Mouse (Mus musculus) kidney, postnatal 4 days (tissue): ENCODE measurements at regions not wholly inside any gene's neighbourhood (a gene's known extent, or its start where the extent isn't known, plus 50 kb on each side); places are given as distances from the start of the nearest gene placed in this dataset.

Experiments
- DNase-seq, 2 experiments: peaks; one replicate each; pipeline ENCODE4 v3.0.0; 2021; ENCODE audit warnings: mixed read lengths in 2 of 2

DNA sequence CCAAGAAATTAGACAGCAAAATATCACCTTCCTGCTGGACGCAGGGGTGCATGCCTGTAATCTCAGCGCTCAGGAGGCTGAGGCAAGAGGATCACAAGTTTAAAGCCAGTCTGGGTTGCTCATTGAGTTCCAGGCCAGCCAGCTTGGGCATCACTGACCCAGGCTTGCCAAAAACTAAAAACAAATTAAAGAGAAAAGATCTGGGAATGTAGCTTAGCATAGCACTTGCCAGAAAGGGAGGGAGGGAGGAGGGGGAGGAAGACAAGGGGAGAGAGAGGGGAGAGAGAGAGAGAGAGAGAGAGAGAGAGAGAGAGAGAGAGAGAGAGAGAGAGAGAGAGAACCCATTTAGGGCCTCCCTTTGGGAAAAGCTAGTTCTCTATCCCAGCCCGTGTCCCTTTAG is 112.7 kb upstream of the Thy1 start:
- no peak for DNase-seq

DNA sequence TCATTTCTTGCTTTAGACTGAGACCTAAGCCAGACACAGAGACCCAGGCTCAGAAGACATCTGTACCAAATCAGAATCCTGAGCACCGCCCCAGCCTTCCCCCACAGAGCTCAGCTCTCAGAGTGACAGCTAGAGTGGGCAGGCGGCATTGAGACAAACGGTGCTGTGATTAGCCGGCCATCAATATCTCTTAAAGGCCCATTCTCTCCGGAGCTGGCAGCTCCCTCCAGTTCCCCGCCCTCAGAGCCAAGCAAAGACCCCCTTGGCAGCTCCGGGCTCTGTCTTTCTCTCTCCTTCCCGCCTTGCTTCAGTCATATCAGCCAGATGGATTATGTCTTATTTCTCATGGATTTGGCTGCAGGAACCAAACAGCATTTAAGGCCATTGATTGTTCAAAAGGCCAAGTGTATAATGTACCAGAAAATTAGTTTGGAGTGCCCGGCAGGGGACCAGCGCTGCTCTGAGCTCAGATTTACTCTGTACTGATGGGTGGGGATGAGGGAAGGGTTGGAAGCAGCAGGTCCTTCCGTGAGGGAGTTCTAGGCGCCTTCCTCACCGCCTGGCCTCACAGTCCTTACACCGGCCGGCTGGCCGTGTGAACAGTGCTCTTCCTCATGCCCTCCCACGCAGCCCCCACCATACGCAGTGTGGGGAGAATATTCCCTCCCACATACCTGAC is 109.0 kb upstream of the Thy1 start:
- no peak for DNase-seq

DNA sequence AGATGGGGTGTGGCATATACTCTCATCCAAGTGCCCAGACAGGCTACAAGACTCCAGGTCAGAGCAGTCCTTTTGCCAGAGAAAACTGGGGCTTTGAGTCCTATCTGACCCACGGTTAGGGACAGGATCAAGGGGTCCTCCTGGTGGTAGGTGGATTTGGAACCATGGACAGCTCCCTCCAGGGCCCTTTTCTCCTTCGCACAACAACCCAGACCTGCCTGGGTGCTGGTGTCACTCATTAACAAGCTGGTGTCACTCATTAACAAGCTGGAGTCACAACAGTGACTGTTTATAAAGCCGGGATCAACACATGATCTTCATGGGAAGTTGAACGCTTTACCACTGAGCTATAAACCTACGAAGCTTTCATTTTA is 108.5 kb upstream of the Thy1 start:
- DNase-seq: peak; percentile 82 to 88

DNA sequence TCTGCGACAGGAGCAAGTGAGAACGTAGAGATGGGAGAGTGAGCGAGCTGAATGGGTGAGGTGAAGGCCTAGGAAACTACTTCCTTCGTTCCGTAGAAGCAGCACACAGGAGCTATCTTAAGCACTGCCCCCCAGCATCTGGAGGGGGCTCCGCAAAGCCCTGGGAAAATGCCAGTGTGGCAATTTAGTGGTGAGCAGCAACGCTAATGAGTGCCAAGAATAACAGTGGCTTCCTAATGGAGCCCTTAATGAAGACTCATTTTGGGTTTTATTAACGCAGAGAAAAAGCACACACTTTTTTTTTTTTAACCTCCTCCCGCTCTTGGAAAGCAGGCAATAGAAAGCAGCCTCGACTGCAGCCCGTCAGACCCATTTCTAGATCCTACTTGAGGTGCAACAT is 103.8 kb upstream of the Thy1 start:
- no peak for DNase-seq

DNA sequence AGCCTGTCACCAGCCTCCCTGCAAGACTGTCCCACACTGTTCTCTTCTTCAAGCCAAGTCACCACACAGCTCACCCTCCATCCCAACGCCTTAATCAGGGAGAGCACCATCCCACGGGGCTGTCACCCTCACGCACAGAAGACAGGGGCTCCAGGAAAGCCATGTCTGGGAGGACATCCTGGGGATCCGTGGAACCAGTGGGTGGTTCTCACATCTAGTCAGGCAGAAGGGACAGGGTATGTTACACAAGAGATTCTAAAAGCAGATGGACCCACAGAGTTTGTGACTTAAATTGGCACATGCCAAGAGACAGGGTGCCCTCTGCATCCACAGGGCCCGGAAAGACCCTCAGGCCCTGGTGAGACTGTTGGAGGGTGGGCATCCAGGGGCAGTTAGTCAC is 101.0 kb upstream of the Thy1 start:
- no peak for DNase-seq

DNA sequence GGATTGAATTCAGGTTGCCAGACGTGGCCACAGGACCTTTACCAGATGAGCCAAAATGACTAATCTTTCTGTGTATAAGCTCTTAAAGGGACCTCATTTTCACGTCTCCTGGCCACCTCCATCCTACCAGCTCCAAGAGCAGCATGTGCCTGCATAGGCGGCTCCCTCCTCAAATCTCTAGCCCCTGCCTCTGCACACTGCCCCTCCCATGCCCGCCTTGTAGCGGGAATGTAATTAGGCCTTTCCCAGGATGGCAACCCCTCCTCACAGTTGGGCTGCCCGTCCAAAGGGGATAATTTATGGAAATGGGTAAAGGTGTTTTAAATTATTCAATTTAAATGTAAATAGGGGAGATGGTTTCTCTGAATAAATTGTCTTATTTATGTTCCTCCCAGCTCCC is 99.7 kb upstream of the Thy1 start:
- DNase-seq: no peak

DNA sequence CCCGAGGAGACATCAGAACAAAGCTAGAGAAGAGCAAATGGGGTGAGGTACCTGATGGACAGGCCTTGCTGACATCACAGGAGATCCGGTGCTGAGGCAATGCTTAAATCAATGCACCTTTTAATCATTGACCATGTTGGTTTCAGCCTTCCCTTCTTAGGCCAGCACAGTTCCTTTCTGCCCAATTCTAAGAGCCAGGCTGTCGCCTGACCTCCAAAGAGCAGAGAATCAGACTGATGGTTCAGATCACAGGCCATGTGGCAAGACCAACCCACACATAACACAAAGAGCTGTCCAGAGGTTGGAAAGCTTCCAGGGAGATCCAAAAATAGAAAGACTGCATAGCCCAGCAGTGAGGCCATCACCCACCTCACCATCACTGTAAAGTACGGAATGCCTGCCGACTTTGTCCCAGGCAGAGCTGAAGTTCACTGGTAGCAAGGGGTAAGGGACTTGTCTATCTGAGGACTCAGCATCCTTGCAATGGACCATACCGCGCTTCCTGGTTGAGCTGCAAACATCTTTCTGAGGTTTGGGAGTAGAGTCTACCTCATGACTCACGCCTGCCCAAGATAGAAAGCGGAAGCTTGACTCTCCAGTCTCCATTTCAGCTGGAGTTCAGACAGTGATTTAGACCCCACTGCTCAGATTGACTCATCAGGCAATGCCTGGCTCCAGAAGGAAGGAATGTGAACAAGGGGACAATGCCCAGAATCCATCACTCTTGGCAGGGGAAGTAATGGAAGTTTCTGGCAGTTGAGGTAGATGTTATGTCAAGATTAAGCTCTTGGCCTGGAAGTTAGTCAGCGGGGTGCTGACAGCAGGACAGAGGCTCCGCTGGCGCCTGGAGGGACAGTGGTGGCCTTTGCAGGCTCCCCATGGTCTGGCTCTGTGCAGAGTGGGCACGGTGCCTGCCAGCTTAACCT is 98.1 kb upstream of the Thy1 start:
- DNase-seq: no peak

DNA sequence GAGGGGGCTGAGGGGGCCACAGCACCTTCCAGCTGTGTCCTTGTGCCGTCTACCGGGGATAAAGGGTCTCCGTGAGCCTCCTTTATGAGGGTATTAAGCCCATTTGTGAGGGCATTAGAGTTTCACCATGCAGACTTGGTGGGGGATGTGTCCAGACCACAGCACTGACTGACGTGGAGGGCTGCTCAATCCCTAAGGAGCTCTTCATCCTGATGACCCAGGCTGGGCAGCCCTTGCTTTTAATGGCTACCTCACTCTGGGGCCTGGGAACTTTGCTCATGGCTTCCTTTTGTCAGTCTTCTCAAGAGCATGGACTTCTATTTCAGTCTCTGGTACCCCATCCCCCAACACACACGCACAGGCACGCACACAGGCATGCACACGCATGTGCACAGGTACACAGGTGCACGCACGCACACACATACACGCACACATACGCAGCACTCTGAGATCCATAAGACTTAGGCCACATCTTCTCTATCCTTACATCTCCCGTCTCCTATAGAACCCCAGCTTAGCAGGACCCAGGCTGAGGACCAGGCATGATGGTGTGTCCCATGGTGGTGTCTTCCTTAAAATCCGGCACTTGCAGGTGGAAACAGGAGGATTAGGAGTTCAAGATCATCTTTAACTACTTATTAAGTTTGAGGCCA is 97.1 kb upstream of the Thy1 start:
- DNase-seq: no peak

DNA sequence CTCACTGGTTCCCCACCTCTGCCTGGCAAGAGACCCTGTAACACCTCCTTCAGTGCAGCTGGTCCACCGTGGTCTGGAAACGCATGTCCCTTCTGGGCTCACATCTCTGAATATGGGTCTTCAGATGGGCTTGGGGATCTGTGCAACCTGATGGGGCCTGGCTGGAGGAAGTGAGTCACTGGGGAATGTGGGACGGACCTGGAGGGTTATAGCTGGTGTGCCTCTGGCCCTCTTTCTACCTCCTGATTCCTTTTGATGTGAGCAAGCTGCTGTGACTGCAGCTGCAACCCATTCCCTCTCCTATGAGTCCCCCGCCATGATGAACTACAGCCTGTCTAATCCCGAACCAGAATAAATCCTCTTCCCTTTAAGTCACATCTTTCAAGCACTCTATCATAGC is 96.1 kb upstream of the Thy1 start:
- DNase-seq: no peak

DNA sequence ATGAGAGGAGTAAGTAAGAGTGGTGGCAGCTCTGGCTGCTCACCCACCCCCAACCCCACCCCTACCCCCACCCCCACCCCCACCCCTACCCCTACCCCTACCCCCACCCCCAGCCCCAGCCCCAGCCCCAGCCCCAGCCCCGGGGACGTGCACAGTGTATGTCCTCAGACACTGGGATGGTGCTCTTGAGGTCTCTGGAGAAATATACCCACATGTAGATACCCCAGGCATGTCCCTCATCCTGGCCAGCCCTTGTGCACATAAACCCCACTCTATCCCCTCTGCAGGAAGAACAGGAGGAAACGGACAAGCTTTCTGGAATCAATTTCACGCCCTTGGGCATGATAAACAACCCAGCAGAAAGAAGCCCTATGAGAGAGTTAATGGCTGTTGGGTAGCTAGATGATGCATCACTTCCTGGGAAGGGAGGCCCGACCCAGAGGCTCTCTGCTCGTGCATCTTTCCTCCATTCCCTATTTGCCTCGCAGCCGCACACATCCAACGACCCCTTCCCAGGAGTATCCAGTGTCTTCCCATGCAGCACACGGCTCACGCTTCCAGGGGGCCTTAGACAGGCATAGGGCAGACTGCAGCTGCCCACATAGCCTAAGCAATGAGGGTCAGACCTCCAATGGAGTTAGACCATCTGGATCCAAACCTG is 95.6 kb upstream of the Thy1 start:
- no peak for DNase-seq

DNA sequence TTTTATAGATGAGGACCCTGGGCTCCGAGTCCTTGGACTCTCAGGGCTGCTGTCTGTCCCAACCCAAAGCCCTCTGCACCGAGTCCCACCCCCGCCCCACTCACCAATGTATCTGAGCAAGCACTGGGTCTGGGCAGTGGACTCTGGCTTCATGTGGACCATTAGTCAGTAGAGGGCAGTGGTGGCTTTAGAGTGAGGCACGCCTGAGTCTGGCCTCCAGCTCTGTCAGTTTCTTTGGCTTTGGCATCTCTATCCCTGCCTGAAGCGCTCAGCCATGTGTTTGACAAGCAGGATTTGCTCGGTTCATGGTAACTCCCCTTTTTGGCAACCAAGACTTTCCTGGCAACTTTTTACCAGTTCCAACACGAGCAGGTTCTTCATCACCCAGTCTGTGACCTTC is 90.1 kb upstream of the Thy1 start:
- DNase-seq: peak in 1 of 2 experiments; percentile 27

DNA sequence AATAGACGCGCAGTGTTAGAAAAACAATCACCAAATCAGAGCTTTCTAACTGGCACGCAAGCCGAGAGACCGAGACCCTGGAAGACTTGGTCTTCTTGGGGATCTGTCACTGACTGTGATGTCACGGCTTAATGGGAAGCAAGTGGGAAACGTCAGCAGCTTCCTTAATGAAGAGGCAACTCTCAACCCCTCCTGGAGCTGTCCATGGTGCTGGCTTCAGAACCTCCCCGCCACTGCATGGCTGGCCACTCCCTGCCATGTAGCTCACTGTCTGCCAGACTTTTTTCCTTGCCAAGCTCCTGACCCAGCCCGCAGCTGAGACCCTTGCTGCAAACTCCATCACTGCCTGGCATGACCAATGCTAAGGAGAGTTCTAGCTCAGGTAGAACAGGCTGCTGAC is 83.6 kb upstream of the Thy1 start:
- peak; percentile 88 for DNase-seq

DNA sequence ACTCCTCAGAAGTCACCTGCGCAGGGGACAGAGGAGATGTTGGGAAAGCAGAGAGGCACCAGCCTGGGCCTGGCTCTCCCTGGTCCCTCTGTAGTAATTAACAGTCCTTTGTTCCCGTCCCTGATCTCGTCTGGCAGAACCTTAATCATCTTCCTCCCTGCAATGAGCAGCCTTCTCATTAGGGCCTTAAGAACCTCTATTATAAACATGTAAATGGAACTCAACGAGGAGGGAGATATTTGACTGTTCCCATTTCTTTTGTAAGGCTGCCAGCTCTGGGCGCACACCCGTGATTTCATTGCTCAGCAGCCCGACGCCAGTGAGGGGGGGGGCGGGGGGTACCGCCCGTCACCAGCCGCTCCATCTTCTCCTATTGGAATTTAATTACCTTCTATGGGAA is 81.8 kb upstream of the Thy1 start:
- DNase-seq: no peak

DNA sequence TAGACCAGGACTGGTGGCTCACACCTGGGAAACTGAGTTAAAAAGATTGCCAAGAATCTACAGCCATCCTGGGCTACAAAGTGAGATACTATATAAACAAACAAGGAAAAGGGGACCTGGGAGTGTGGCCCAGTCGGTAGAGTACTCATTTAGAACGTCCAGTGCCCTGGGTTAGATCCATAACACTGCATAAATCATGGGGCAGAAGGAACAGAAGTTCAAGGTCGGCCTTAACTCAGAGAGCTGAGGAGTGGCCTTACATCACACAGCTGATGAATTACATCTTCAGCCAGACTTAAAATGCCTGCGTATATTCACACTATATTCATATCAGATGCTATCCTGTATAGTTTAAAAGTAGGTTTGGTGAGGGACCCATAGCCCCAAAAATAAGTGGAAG is 78.0 kb upstream of the Thy1 start:
- no peak for DNase-seq

DNA sequence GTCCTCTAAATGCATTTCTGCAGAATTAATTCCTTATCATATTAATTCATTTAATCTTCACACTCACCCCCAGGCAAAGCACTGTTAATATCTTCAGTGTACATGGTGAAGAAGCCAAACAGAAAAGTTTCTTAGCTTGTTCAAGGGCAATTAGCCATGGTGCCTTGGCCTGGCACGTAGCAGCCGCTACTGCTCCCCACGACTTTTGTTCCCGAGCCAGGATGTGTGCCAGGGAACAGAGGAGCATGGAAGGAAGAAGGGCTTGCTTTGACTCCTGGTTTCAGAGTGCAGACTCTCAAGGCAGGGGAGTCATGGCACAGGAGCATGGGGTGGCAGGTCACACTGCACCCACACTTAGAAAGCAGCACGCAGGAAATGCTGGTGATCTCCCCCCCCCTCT is 77.4 kb upstream of the Thy1 start:
- DNase-seq: no peak

DNA sequence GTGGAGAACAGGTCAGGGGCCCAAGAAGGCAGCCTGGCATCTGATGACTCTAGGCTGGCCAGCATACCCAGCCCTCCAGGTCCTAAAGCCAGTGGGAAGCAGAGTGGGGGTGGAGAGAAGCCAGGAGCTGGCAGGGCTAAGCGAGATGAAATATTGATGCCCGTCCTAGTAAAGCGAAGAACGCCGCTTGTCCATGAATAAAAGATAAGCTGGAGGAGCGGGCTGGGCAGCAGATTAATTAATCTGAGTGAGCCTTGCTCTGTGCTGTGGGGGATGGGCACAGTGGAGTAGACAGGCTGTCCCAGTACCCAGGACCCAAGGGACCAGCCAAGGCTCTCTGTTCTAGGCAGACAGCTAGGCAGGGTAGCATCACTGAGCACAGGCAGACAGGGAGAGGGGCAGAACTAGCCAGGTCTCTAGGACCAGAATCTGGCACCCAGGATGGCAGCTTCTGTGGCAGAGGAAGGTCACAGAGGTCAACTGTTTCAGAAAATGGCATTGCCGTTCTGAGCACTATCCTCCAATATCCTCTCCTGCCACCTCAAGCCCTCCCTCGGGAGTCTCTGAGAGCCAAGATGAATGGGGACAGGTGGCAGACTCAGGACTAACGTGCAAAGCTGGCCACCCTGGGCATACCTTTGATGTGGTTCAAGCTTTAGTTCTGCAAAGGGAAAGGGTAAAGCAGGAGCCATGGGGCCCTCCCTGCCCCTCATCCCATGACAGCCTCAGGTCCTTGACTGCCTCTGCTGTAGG is 73.0 kb upstream of the Thy1 start:
- no peak for DNase-seq

DNA sequence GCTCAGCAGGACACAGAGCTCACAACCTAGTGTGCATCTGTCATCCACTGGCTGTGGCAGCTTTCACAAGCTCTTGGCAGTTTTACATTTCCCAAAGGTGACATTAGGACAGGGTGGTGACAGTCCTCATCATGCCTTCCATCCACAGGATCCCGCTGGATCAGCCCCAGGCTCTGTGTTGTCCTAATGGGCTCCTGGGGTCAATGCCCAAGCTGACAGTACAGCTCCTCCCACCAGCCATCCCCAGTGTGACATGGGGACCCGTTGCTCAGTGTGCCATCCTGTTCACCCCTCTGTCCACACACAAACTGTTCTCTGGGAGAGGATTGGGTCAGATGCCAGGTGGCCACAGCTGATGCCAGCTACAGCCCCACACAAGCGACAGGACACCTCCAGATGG is 72.3 kb upstream of the Thy1 start:
- DNase-seq: no peak

DNA sequence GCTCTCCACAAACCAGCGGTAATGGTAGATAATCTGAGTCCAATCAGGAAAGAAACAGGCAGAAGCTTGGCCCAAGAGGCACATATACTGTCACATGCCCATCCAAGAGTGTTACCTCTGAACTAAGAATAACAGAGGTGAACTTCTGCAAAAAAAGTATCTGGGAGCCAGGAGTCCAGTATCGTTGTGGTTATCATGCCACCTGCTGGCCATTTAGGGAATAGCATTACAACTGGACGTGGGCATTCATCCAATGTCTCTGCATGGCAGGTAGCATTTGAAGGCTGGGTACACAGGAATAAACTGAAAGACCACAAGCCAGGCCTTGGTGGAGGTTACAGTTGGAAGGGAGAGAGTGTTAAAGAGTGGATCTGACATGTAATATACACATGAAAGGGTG is 70.9 kb upstream of the Thy1 start:
- peak; percentile 72 to 78 for DNase-seq

DNA sequence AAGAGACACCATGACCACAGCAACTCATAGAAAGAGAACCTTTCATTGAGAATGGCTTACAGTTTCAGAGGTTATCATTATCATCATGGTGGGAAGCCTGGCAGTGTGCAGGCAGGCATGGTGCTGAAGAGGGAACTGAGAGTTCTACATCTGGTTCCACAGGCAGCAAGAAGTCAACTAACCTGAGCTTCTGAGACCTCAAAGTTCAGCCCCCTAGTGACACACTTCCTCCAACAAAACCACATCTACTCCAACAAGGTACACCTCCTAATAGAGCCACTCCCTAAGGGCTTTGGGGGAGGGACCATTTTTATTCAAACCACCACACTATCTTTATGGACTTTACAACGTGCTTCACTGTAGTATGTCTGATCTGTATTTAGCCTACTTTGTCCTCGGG is 67.8 kb upstream of the Thy1 start:
- no peak for DNase-seq

DNA sequence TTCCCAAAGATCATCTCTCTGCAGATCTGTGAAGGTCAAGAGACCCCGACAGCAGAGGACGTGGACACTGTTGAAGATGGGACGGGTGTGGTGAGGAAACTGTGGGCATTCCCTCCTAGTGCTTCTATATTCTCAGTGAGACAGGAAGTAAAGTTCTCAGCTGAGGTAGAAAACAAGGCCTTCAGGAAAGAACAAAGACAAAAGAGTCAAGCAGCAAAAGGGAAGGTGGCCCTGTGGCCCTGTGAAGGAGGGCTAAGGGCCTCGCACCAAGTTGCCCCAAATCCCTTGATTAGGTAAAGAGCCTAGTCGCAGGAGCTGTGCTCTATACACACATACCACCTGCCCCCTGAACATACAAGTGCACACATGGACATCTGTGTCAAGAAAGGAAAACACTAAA is 66.8 kb upstream of the Thy1 start:
- DNase-seq: no peak

DNA sequence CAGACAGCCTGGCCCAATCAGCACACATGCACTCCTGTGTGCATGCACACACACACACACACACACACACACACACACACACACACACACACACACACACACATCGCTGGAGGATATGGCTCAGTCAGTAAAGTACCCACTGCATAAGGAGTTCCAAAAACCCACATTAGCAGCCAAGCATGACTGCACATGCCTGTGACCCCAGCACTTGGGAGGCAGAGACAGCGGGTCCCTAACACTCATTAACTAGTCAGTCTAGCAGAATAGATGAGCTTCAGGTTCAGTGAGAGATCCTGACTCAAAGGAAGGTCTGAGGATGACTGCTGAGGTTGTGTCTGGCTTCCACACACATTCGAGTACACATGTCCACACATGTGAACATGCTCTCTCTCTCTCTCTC is 65.4 kb upstream of the Thy1 start:
- DNase-seq: no peak

DNA sequence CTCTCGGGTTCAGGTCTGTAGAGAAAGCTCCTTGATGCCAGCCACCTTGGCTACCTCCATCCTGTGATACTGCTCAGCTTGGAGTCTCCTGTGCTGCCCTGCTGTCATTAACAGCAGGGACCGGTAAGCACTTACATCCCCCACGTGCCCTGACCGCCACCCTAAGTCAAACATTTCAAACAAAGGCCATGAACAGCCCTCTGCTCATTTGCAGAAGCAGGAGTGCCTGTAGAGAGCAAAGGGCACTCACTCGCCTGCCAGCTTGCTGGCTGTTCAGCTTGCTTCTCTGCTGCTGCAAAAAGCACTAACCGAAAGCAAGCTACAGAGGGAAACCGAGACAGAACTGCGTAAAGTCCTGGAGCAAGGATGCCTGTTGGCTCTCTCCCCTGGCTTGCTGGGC is 61.8 kb upstream of the Thy1 start:
- no peak for DNase-seq
